Mouse (Mus musculus): ENCODE measurements at regions not wholly inside any gene's neighbourhood (a gene's known extent, or its start where the extent isn't known, plus 50 kb on each side); places are given as distances from the start of the nearest gene placed in this dataset.

GRCm38 (mm10) chrX:7474831-7475230 is 98.6 kb upstream of the Foxp3 start:
- Histone ChIP-seq H3K9ac (no peak overlapping the region), H3K4me1 (no peaks in the 10 kb centered on the region), H3K36me3 (no peaks in the 10 kb centered on the region), H3K4me3 (no peak overlapping the region), H3K9me3 (no peaks in the 10 kb centered on the region), H3K27ac (no peak overlapping the region), H3K4me2 (no peak overlapping the region), H3K27me3 (no peaks in the 10 kb centered on the region)
- ATAC-seq (ENCODE audit: insufficient number of reproducible peaks, insufficient read depth, low FRiP score, low TSS enrichment, low read depth) = no peak
- 76% methylated on average over 2 of the region's 2 CpGs for WGBS

- H3K4me1 ChIP-seq = no peaks in the 10 kb centered on the region
- no peak for ATAC-seq (ENCODE audit: insufficient number of reproducible peaks, insufficient read depth, low FRiP score, low TSS enrichment, low read depth)
- H3K9ac ChIP-seq = no peak overlapping the region
- H3K36me3 ChIP-seq = no peaks in the 10 kb centered on the region
- no peak overlapping the region for H3K4me3 ChIP-seq
- no peaks in the 10 kb centered on the region for H3K9me3 ChIP-seq
- 28% methylated on average over 2 of the region's 2 CpGs for WGBS
- H3K4me2 ChIP-seq = no peak overlapping the region
- no peak overlapping the region for H3K27ac ChIP-seq
- H3K27me3 ChIP-seq = no peaks in the 10 kb centered on the region
Observed at GRCm38 (mm10) chrX:7473814-7474213, 98.2 kb upstream of the Usp27x start.

DNA sequence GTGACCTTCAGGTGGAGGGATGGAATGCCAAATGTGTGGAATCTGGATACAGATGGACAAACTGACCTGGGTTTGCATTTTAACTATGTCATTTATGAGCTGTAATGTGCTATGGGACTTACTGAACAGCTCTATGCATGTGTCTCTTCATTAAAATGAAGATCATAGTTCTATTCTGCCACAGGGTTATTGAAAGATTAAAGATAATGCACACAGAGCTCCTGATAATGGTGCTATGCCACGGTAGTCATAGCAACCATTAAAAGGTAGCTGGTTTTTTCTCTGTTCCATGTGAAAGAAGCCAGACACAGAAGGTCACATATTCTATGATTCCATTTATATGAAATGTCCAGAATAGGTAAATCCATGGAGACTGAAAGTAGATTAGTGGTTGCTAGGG is 94.2 kb upstream of the Usp27x start:
- 83% methylated on average over 1 of the region's 1 CpGs for WGBS
- no peaks in the 10 kb centered on the region for H3K9me3 ChIP-seq

GRCm38 (mm10) chrX:7467985-7468384 is 92.4 kb upstream of the Usp27x start:
- Histone ChIP-seq H3K9ac (no peak overlapping the region), H3K36me3 (no peaks in the 10 kb centered on the region), H3K4me1 (no peaks in the 10 kb centered on the region), H3K9me3 (no peaks in the 10 kb centered on the region), H3K27ac (no peak overlapping the region), H3K4me2 (no peak overlapping the region), H3K27me3 (no peaks in the 10 kb centered on the region), H3K4me3 (no peak overlapping the region)
- ATAC-seq (ENCODE audit: insufficient number of reproducible peaks, insufficient read depth, low FRiP score, low TSS enrichment, low read depth) = no peak
- WGBS = 53% methylated on average over 1 of the region's 1 CpGs

More for the DNA sequence above, 94.2 kb upstream of the Usp27x start:
- no peak for ATAC-seq (ENCODE audit: insufficient number of reproducible peaks, insufficient read depth, low FRiP score, low TSS enrichment, low read depth)
- Histone ChIP-seq H3K36me3 (no peaks in the 10 kb centered on the region), H3K4me1 (no peaks in the 10 kb centered on the region), H3K27me3 (no peaks in the 10 kb centered on the region), H3K4me2 (no peak overlapping the region), H3K27ac (no peak overlapping the region), H3K9ac (no peak overlapping the region), H3K4me3 (no peak overlapping the region)

- no peak overlapping the region for H3K4me2 ChIP-seq
- H3K27ac ChIP-seq = no peak overlapping the region
- no peaks in the 10 kb centered on the region for H3K27me3 ChIP-seq
- H3K9me3 ChIP-seq = no peaks in the 10 kb centered on the region
- H3K4me1 ChIP-seq = no peaks in the 10 kb centered on the region
- WGBS = 53% methylated on average over 4 of the region's 4 CpGs
- H3K9ac ChIP-seq = no peak overlapping the region
- no peak for ATAC-seq (ENCODE audit: insufficient number of reproducible peaks, insufficient read depth, low FRiP score, low TSS enrichment, low read depth)
- no peaks in the 10 kb centered on the region for H3K36me3 ChIP-seq
- H3K4me3 ChIP-seq = no peak overlapping the region
Observed at GRCm38 (mm10) chrX:7456851-7457250, 81.2 kb upstream of the Usp27x start.

GRCm38 (mm10) chrX:7445035-7445434 is 69.4 kb upstream of the Usp27x start:
- H3K27me3 ChIP-seq = no peaks in the 10 kb centered on the region
- H3K4me1 ChIP-seq = no peaks in the 10 kb centered on the region
- no peaks in the 10 kb centered on the region for H3K36me3 ChIP-seq
- H3K4me2 ChIP-seq = no peak overlapping the region
- H3K9ac ChIP-seq = no peak overlapping the region
- no peaks in the 10 kb centered on the region for H3K9me3 ChIP-seq
- H3K27ac ChIP-seq = no peak overlapping the region
- WGBS = 81% methylated on average over 3 of the region's 3 CpGs
- no peak overlapping the region for H3K4me3 ChIP-seq
- no peak for ATAC-seq (ENCODE audit: insufficient number of reproducible peaks, insufficient read depth, low FRiP score, low TSS enrichment, low read depth)

DNA sequence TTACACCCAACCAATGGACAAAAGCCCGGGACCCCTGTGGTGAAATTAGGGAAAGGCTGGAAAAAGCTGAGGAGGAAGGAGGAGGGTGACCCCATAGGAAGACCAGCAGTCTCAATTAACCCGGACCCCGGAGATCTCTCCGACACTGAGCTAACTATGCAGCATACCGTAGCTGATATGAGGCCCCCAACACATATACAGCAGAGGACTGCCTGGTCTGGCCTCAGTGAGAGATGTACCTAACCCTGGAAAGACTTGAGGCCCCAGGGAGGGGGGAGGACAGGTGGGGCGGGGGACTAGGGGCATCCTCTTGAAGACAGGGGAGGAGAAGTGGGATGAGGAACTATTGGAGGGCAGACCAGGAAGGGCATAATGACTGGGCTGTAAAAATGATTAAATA is 69.0 kb upstream of the Usp27x start:
- 60% methylated on average over 6 of the region's 6 CpGs for WGBS
- ATAC-seq (ENCODE audit: insufficient number of reproducible peaks, insufficient read depth, low FRiP score, low TSS enrichment, low read depth) = no peak

GRCm38 (mm10) chrX:7443996-7444421 is 68.4 kb upstream of the Usp27x start:
- WGBS = 41% methylated on average over 6 of the region's 6 CpGs
- H3K27ac ChIP-seq = no peak overlapping the region
- H3K9ac ChIP-seq = no peak overlapping the region
- no peaks in the 10 kb centered on the region for H3K4me1 ChIP-seq
- ATAC-seq (ENCODE audit: insufficient number of reproducible peaks, insufficient read depth, low FRiP score, low TSS enrichment, low read depth) = no peak
- H3K9me3 ChIP-seq = no peaks in the 10 kb centered on the region
- no peak overlapping the region for H3K4me2 ChIP-seq
- no peak overlapping the region for H3K4me3 ChIP-seq
- H3K36me3 ChIP-seq = no peaks in the 10 kb centered on the region
- no peaks in the 10 kb centered on the region for H3K27me3 ChIP-seq

More for the DNA sequence above, 69.0 kb upstream of the Usp27x start:
- Histone ChIP-seq H3K4me3 (no peak overlapping the region), H3K36me3 (no peaks in the 10 kb centered on the region), H3K4me2 (no peak overlapping the region), H3K4me1 (no peaks in the 10 kb centered on the region), H3K9me3 (no peaks in the 10 kb centered on the region), H3K27ac (no peak overlapping the region), H3K9ac (no peak overlapping the region), H3K27me3 (no peaks in the 10 kb centered on the region)

DNA sequence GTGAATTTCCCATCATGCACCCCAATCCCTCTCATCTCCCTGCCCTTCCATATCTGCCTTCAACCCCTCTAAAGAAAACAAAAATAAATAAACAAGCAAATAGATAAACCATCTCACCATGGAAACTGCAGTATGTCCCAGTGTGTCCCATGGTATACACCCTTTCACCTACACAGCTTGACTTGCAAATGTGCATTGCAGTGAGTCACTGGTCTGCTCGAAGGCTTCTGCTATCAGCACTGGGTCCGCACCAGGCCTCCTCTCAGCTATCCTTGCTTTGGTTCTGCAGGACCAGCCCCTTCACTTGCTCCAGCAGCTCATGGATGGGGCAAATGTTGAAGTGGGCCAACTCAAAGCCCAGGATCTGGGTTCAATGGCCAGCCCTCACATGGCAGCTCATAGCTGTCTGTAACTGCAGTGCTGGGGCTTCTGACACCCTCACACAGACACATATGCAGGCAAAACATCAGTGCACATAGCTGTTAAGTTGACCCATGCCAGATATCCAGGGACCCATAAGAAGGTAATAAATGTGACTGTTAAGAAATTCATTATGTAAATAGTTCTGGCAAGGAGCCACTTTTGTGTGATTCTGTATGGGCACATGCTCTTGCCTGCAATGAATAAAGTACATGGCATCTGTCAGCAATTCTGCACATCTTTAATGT is 59.9 kb upstream of the Usp27x start:
- Histone ChIP-seq H3K27me3 (no peaks in the 10 kb centered on the region), H3K9ac (no peak overlapping the region), H3K27ac (no peak overlapping the region), H3K4me3 (no peak overlapping the region), H3K9me3 (no peaks in the 10 kb centered on the region), H3K36me3 (no peaks in the 10 kb centered on the region), H3K4me2 (no peak overlapping the region), H3K4me1 (no peaks in the 10 kb centered on the region)
- 89% methylated on average over 2 of the region's 2 CpGs for WGBS
- no peak for ATAC-seq (ENCODE audit: insufficient number of reproducible peaks, insufficient read depth, low FRiP score, low TSS enrichment, low read depth)

GRCm38 (mm10) chrX:7434268-7434667 is 58.6 kb upstream of the Usp27x start:
- Histone ChIP-seq H3K9me3 (no peaks in the 10 kb centered on the region), H3K27me3 (no peaks in the 10 kb centered on the region), H3K4me1 (no peaks in the 10 kb centered on the region), H3K9ac (no peak overlapping the region), H3K4me3 (no peak overlapping the region), H3K27ac (no peak overlapping the region), H3K36me3 (no peaks in the 10 kb centered on the region), H3K4me2 (no peak overlapping the region)
- no peak for ATAC-seq (ENCODE audit: insufficient number of reproducible peaks, insufficient read depth, low FRiP score, low TSS enrichment, low read depth)
- 63% methylated on average over 2 of the region's 2 CpGs for WGBS

DNA sequence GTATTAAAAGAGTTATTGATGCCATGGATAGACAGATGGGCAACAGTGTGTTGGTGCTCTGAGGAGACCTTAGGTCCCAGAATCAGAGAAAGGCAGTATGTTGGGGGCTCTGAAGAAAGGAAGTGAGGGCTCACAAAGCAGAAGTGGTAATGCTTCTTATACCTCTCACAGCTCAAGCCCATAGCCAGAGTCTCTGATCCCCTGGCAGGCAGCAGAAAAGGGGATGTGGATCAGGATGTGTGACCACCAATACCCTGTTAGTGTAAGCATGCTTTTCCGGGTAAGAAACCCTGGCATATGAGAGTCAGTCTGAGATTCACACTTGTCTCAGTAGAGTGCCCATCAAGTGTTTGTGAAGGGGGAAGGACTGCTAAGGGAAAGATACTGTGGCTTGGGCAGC is 54.8 kb upstream of the Usp27x start:
- no peak overlapping the region for H3K4me2 ChIP-seq
- WGBS = 91% methylated on average over 1 of the region's 1 CpGs

GRCm38 (mm10) chrX:7429524-7429865 is 53.9 kb upstream of the Usp27x start:
- Histone ChIP-seq H3K36me3 (no peaks in the 10 kb centered on the region), H3K27me3 (no peaks in the 10 kb centered on the region), H3K27ac (no peak overlapping the region), H3K4me2 (no peak overlapping the region), H3K9me3 (no peaks in the 10 kb centered on the region), H3K4me3 (no peak overlapping the region), H3K9ac (no peak overlapping the region), H3K4me1 (no peaks in the 10 kb centered on the region)
- WGBS = 29% methylated on average over 5 of the region's 5 CpGs
- no peak for ATAC-seq (ENCODE audit: insufficient number of reproducible peaks, insufficient read depth, low FRiP score, low TSS enrichment, low read depth)

More for the DNA sequence above, 54.8 kb upstream of the Usp27x start:
- Histone ChIP-seq H3K4me1 (no peaks in the 10 kb centered on the region), H3K9me3 (no peaks in the 10 kb centered on the region), H3K36me3 (no peaks in the 10 kb centered on the region), H3K27ac (no peak overlapping the region), H3K9ac (no peak overlapping the region), H3K4me3 (no peak overlapping the region), H3K27me3 (no peaks in the 10 kb centered on the region)
- ATAC-seq (ENCODE audit: insufficient number of reproducible peaks, insufficient read depth, low FRiP score, low TSS enrichment, low read depth) = no peak

All from embryonic facial prominence, embryonic 13.5 days (tissue).